Mouse (Mus musculus) liver, embryonic 13.5 days (tissue): Measurements from ENCODE around the gene Ier3. TPM values are rescaled to one million over a fixed set of nuclear protein-coding genes. Genes with fewer than 3 reads are reported as not detected.

ENCODE experiments used
- ATAC-seq: fragments of 200-750 bp; cut with Nextera tagmentation; 2 replicates; pipeline ENCODE4 v1.8.0; 2017; ENCODE audit warnings: low read depth, mild to moderate bottlenecking, moderate number of reproducible peaks, moderate library complexity
- DNase-seq: peaks from one replicate; pipeline ENCODE4 v3.0.0; 2022
- H3K27ac ChIP-seq: fragments of 300-500 bp; sonication (generic); 2 replicates; pipeline ENCODE4 v1.5.1; 2015; ENCODE audit warnings: moderate library complexity, mild to moderate bottlenecking, inconsistent platforms
- H3K27me3 ChIP-seq: fragments of 300-500 bp; sonication (generic); 2 replicates; pipeline ENCODE4 v1.6.1; 2015; ENCODE audit warnings: mild to moderate bottlenecking, inconsistent platforms
- H3K36me3 ChIP-seq: fragments of 300-500 bp; sonication (generic); 2 replicates; pipeline ENCODE4 v1.6.1; 2015; ENCODE audit warnings: mild to moderate bottlenecking, inconsistent platforms
- H3K4me1 ChIP-seq: fragments of 300-500 bp; sonication (generic); replicated peaks from 2 replicates; pipeline ENCODE4 v1.6.1; 2015; ENCODE audit warnings: inconsistent platforms
- H3K4me2 ChIP-seq: fragments of 300-500 bp; sonication (generic); 2 replicates; pipeline ENCODE4 v1.6.1; 2015; ENCODE audit warnings: inconsistent platforms, mild to moderate bottlenecking, moderate library complexity
- H3K4me3 ChIP-seq: fragments of 300-500 bp; sonication (generic); replicated peaks from 2 replicates; pipeline ENCODE4 v1.5.1; 2015; ENCODE audit warnings: mild to moderate bottlenecking, inconsistent platforms
- H3K9ac ChIP-seq: fragments of 300-500 bp; sonication (generic); 2 replicates; pipeline ENCODE4 v1.6.1; 2015; ENCODE audit warnings: mild to moderate bottlenecking, inconsistent platforms
- H3K9me3 ChIP-seq: fragments of 300-500 bp; sonication (generic); replicated peaks from 2 replicates; pipeline ENCODE4 v1.6.1; 2016; ENCODE audit warnings: inconsistent platforms
- WGBS: fragments of 180-500 bp; shearing (Covaris S2); methylation state at CpG from one replicate; pipeline ENCODE4 v1.1.7; 2015; ENCODE audit not compliant: insufficient replicate concordance; 5-methylcytosine and 5-hydroxymethylcytosine counted together
- polyA plus RNA-seq: library from polyadenylated mRNA; unstranded; fragments of >200 nt; fragmentation: Nextera tagmentation; extraction: Ambion mirVana; gene quantifications from 2 replicates; pipeline ENCODE4 v1.2.1, GENCODE M21; 2015

Ier3 gene
- polyA plus RNA-seq, 1 experiment from 2014 or later = 21.6 TPM

- DNase-seq = no peak
- WGBS = 10% methylated on average over 3 of the region's 3 CpGs
- no peaks in the 10 kb centered on the region for H3K27me3 ChIP-seq
- peak overlapping the region; percentile 63 for H3K9ac ChIP-seq
- peak; percentile 83 for ATAC-seq
- peaks cover 96% of the 10 kb centered on the region for H3K36me3 ChIP-seq
- no peak overlapping the region for H3K4me3 ChIP-seq
- H3K27ac ChIP-seq = peak overlapping the region; percentile 89
- peaks cover 21% of the 10 kb centered on the region for H3K4me1 ChIP-seq
- 0 out of 2 replicates have a peak overlapping the region, but pooled peaks have one; percentile 10 for H3K4me2 ChIP-seq
- H3K9me3 ChIP-seq = no peaks in the 10 kb centered on the region
Observed at GRCm38 (mm10) chr17:35850974-35851373, 29.5 kb downstream of the Ier3 start.

- ATAC-seq (no peak), DNase-seq (no peak)
- no peaks in the 10 kb centered on the region for H3K9me3 ChIP-seq
- no peak overlapping the region for H3K9ac ChIP-seq
- H3K36me3 ChIP-seq = peaks cover 42% of the 10 kb centered on the region
- H3K4me1 ChIP-seq = peaks cover 24% of the 10 kb centered on the region
- no peak overlapping the region for H3K27ac ChIP-seq
- H3K4me3 ChIP-seq = no peak overlapping the region
- no peak overlapping the region for H3K4me2 ChIP-seq
- peaks cover 14% of the 10 kb centered on the region for H3K27me3 ChIP-seq
- WGBS = 78% methylated on average over 1 of the region's 1 CpGs
Observed at GRCm38 (mm10) chr17:35859371-35859770, 37.9 kb downstream of the Ier3 start.

- 65% methylated on average over 2 of the region's 2 CpGs for WGBS
- DNase-seq = no peak
- ATAC-seq = no peak
Observed at GRCm38 (mm10) chr17:35859835-35860234, 38.4 kb downstream of the Ier3 start.

GRCm38 (mm10) chr17:35860831-35861197, 39.3 kb downstream of the Ier3 start:
- Histone ChIP-seq H3K4me2 (peak overlapping the region; percentile 80), H3K9ac (peak overlapping the region; percentile 81), H3K4me3 (peak overlapping the region; percentile 77), H3K4me1 (peaks cover 38% of the 10 kb centered on the region), H3K36me3 (peaks cover 30% of the 10 kb centered on the region), H3K9me3 (no peaks in the 10 kb centered on the region), H3K27ac (no peak overlapping the region), H3K27me3 (peaks cover 29% of the 10 kb centered on the region)
- ATAC-seq (peak; percentile 49), DNase-seq (no peak)
- 5% methylated on average over 12 of the region's 12 CpGs for WGBS

More at GRCm38 (mm10) chr17:35859835-35860234, 38.4 kb downstream of the Ier3 start:
- peaks cover 28% of the 10 kb centered on the region for H3K4me1 ChIP-seq
- H3K27me3 ChIP-seq = peaks cover 19% of the 10 kb centered on the region
- no peak overlapping the region for H3K4me2 ChIP-seq
- H3K36me3 ChIP-seq = peaks cover 37% of the 10 kb centered on the region
- H3K4me3 ChIP-seq = no peak overlapping the region
- H3K9ac ChIP-seq = no peak overlapping the region
- H3K9me3 ChIP-seq = no peaks in the 10 kb centered on the region
- no peak overlapping the region for H3K27ac ChIP-seq

- under 1% methylated on average over 47 of the region's 47 CpGs for WGBS
- H3K9me3 ChIP-seq = no peaks in the 10 kb centered on the region
- DNase-seq = peak; percentile 86
- H3K4me1 ChIP-seq = peaks cover 43% of the 10 kb centered on the region
- H3K27ac ChIP-seq = peak within 1 kb of the TSS; percentile 84
- peaks cover 34% of the 10 kb centered on the region for H3K27me3 ChIP-seq
- peak; percentile 95 for ATAC-seq
- H3K4me3 ChIP-seq = peak within 1 kb of the TSS; percentile 77
- peak within 1 kb of the TSS; percentile 81 for H3K9ac ChIP-seq
- peaks cover 26% of the 10 kb centered on the region for H3K36me3 ChIP-seq
- peak within 1 kb of the TSS; percentile 80 for H3K4me2 ChIP-seq
Observed at GRCm38 (mm10) chr17:35861198-35861857, 39.8 kb downstream of the Ier3 start, which contains the start of gene Nrm. Gene Nrm, plus strand, starts transcription at chr17:35861318.

GRCm38 (mm10) chr17:35864832-35865353, 43.4 kb downstream of the Ier3 start:
- DNase-seq (no peak), ATAC-seq (no peak)
- Histone ChIP-seq H3K9me3 (no peaks in the 10 kb centered on the region), H3K36me3 (no peaks in the 10 kb centered on the region), H3K4me2 (peak overlapping the region; percentile 86), H3K27ac (peak overlapping the region; percentile 87; the same call in 1 of the 2 replicates), H3K27me3 (peaks cover 68% of the 10 kb centered on the region), H3K9ac (peak overlapping the region; percentile 69), H3K4me1 (peaks cover 75% of the 10 kb centered on the region), H3K4me3 (peak overlapping the region; percentile 57)
- 36% methylated on average over 10 of the region's 10 CpGs for WGBS

GRCm38 (mm10) chr17:35865481-35866280, 44.2 kb downstream of the Ier3 start, which contains the start of gene Ppp1r18:
Gene Ppp1r18, plus strand, starts transcription at chr17:35865593.
- WGBS = under 1% methylated on average over 43 of the region's 48 CpGs
- Histone ChIP-seq H3K27ac (peak within 1 kb of the TSS; percentile 87), H3K4me3 (peak within 1 kb of the TSS; percentile 57), H3K4me1 (peaks cover 75% of the 10 kb centered on the region), H3K27me3 (peaks cover 76% of the 10 kb centered on the region), H3K4me2 (peak within 1 kb of the TSS; percentile 86), H3K36me3 (no peaks in the 10 kb centered on the region), H3K9ac (peak within 1 kb of the TSS; percentile 69), H3K9me3 (no peaks in the 10 kb centered on the region)
- ATAC-seq (no peak), DNase-seq (peak; percentile 32)

GRCm38 (mm10) chr17:35866281-35866831, 44.9 kb downstream of the Ier3 start:
- WGBS = 0% methylated on average over 24 of the region's 38 CpGs
- Histone ChIP-seq H3K4me3 (peak overlapping the region; percentile 57), H3K4me2 (peak overlapping the region; percentile 86), H3K9ac (peak overlapping the region; percentile 69), H3K27me3 (peaks cover 76% of the 10 kb centered on the region), H3K27ac (peak overlapping the region; percentile 87), H3K4me1 (peaks cover 74% of the 10 kb centered on the region), H3K36me3 (0 out of 2 replicates have a peak, but pooled peaks cover 1% of the 10 kb centered on the region), H3K9me3 (0 out of 2 replicates have a peak, but pooled peaks cover 2% of the 10 kb centered on the region)
- ATAC-seq (no peak), DNase-seq (no peak)

GRCm38 (mm10) chr17:35866911-35867890, 45.7 kb downstream of the Ier3 start:
- no peak for ATAC-seq
- no peak for DNase-seq
- H3K9ac ChIP-seq = peak overlapping the region; percentile 69
- peaks cover 68% of the 10 kb centered on the region for H3K4me1 ChIP-seq
- peak overlapping the region; percentile 87 for H3K27ac ChIP-seq
- peak overlapping the region; percentile 86 for H3K4me2 ChIP-seq
- H3K36me3 ChIP-seq = 0 out of 2 replicates have a peak, but pooled peaks cover 3% of the 10 kb centered on the region
- H3K9me3 ChIP-seq = 0 out of 2 replicates have a peak, but pooled peaks cover 3% of the 10 kb centered on the region
- peak overlapping the region; percentile 57 for H3K4me3 ChIP-seq
- WGBS = 6% methylated on average over 26 of the region's 26 CpGs
- peaks cover 76% of the 10 kb centered on the region for H3K27me3 ChIP-seq
